ENCODE assay signal across 10 mouse cellular contexts in the genomic region with DNA sequence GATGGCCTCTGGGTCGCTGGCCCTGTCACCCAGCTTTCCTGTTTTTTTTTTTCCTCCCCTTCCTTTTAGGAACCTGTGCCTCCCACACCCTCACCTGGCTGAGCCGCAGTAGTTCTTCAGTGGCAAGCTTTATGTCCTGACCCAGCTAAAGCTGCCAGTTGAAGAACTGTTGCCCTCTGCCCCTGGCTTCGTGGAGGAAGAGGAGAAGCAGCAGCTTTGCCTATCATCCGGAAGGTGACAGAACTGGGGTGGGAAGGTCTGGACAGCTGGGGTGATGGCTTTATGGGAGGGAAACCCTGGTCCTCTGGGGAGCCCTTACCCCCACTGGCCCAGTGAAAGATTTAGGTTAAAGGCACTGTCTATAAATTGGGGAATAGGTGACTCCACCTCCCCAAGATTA. TPM values are rescaled to one million over a fixed set of nuclear protein-coding genes. Genes with fewer than 3 reads are reported as not detected.
DNase-seq lines count a peak whose midpoint lies in the region; ATAC-seq lines count a peak whose summit lies in the region.
"Had no signal": no experiment of that assay in that cellular context is flagged by ENCODE, and none has a peak within 500 bp of the region (broad histone marks: within the 10 kb centered on the region; RNA-seq: fewer than 3 reads in every experiment).

No protein-coding gene starts in this region.

- peak overlapping the region; percentile 85 for H3K4me3 ChIP-seq in heart, embryonic 13.5 days
- peak overlapping the region; percentile 99 for H3K4me3 ChIP-seq in megakaryocyte, embryonic 14.5 days (replicated peaks)
- H3K4me3 ChIP-seq in limb, embryonic 10.5 days: no peak overlapping the region
- H3K4me3 ChIP-seq in stomach, embryonic 16.5 days (replicated peaks; ENCODE audit: low read length): no peak overlapping the region
- H3K4me3 ChIP-seq: neural tube, embryonic 12.5 days had no signal

- peaks cover 56% of the 10 kb centered on the region for H3K4me1 ChIP-seq in heart, embryonic 13.5 days
- peaks cover 78% of the 10 kb centered on the region for H3K4me1 ChIP-seq in megakaryocyte, embryonic 14.5 days
- peaks cover 50% of the 10 kb centered on the region for H3K4me1 ChIP-seq in limb, embryonic 10.5 days
- peaks cover 37% of the 10 kb centered on the region for H3K4me1 ChIP-seq in stomach, embryonic 16.5 days (ENCODE audit: control insufficient read depth, insufficient read depth, low read length)

- no peak for DNase-seq in heart, adult 8-10 months (ENCODE audit: low spot score)
- DNase-seq in limb, embryonic 10.5 days (ENCODE audit: low spot score): no peak
- DNase-seq in right cerebral cortex, adult 2 months (ENCODE audit: low spot score in 2 of 2): no peak

- peak overlapping the region; percentile 99 for H3K27ac ChIP-seq in heart, embryonic 13.5 days (replicated peaks)
- H3K27ac ChIP-seq in limb, embryonic 10.5 days: peak overlapping the region; percentile 86; the same call in 1 of the 2 replicates
- peak overlapping the region; percentile 92; the same call in 1 of the 2 replicates for H3K27ac ChIP-seq in stomach, embryonic 16.5 days (ENCODE audit: low read length)
- H3K27ac ChIP-seq: neural tube, embryonic 12.5 days had no signal

- H3K27me3 ChIP-seq in heart, embryonic 13.5 days (replicated peaks): no peaks in the 10 kb centered on the region
- H3K27me3 ChIP-seq in megakaryocyte, embryonic 14.5 days (replicated peaks): no peaks in the 10 kb centered on the region
- H3K27me3 ChIP-seq in limb, embryonic 10.5 days (ENCODE audit: low read depth, poor library complexity, severe bottlenecking): 0 out of 2 replicates have a peak, but pooled peaks cover 4% of the 10 kb centered on the region
- no peaks in the 10 kb centered on the region for H3K27me3 ChIP-seq in stomach, embryonic 16.5 days (ENCODE audit: control insufficient read depth, insufficient read depth, low read length)
- H3K27me3 ChIP-seq: neural tube, embryonic 12.5 days had no signal

- peaks cover 33% of the 10 kb centered on the region for H3K36me3 ChIP-seq in heart, embryonic 13.5 days
- H3K36me3 ChIP-seq in megakaryocyte, embryonic 14.5 days (replicated peaks; ENCODE audit: low read length): peaks cover 42% of the 10 kb centered on the region
- H3K36me3 ChIP-seq in limb, embryonic 10.5 days: peaks cover 12% of the 10 kb centered on the region; the same call in 1 of the 2 replicates
- 0 out of 2 replicates have a peak, but pooled peaks cover 5% of the 10 kb centered on the region for H3K36me3 ChIP-seq in stomach, embryonic 16.5 days (ENCODE audit: control insufficient read depth, insufficient read depth, low read length)

- 75% methylated on average over 4 of the region's 4 CpGs for WGBS in heart, embryonic 13.5 days
- WGBS in limb, embryonic 10.5 days: 64% methylated on average over 4 of the region's 4 CpGs
- 61% methylated on average over 4 of the region's 4 CpGs for WGBS in stomach, embryonic 16.5 days

- peak overlapping the region; percentile 93 for H3K4me2 ChIP-seq in heart, embryonic 13.5 days
- peak overlapping the region; percentile 99 for H3K4me2 ChIP-seq in stomach, embryonic 16.5 days (ENCODE audit: low read depth, low read length)

- peak overlapping the region; percentile 96 for H3K9ac ChIP-seq in heart, embryonic 13.5 days
- H3K9ac ChIP-seq in stomach, embryonic 16.5 days (ENCODE audit: low read length): peak overlapping the region; percentile 83; the same call in 1 of the 2 replicates
- H3K9ac ChIP-seq: neural tube, embryonic 12.5 days had no signal

- peaks cover 4% of the 10 kb centered on the region; the same call in 1 of the 2 replicates for H3K9me3 ChIP-seq in heart, embryonic 13.5 days
- peaks cover 7% of the 10 kb centered on the region; the same call in 1 of the 2 replicates for H3K9me3 ChIP-seq in megakaryocyte, embryonic 14.5 days
- H3K9me3 ChIP-seq in limb, embryonic 10.5 days (replicated peaks): no peaks in the 10 kb centered on the region
- H3K9me3 ChIP-seq in stomach, embryonic 16.5 days (replicated peaks; ENCODE audit: control insufficient read depth, low read length): no peaks in the 10 kb centered on the region
- H3K9me3 ChIP-seq: neural tube, embryonic 12.5 days had no signal

- no peak for ATAC-seq in heart, embryonic 13.5 days (ENCODE audit: extremely low read depth, insufficient number of reproducible peaks, low FRiP score, low TSS enrichment)
- no peak for ATAC-seq in megakaryocyte, adult 5-6 weeks (ENCODE audit: poor library complexity, severe bottlenecking)
- no peak for ATAC-seq in stomach, embryonic 16.5 days (ENCODE audit: insufficient read depth, low FRiP score)
- no peak for ATAC-seq in megakaryocyte-erythroid progenitor cell, adult 5-6 weeks (replicated peaks; ENCODE audit: low FRiP score, low TSS enrichment, poor library complexity, severe bottlenecking)

RNA-seq across cellular contexts. Expression of gene Tlcd2, which starts 2.1 kb away (rescaled TPM):
- 11.4 and 13.5 TPM in 2 replicates for polyA plus RNA-seq in heart, embryonic 13.5 days (2015; fragmentation: Nextera tagmentation; extraction: Ambion mirVana)
- 1 to 10 TPM; 2.8 to 5.1 (median 4.0) TPM for total RNA-seq in heart, adult 8-10 months (2022)
- polyA plus RNA-seq in megakaryocyte, embryonic 14.5 days (2012; ENCODE audit: insufficient read depth, low replicate concordance): 1.7 TPM in 1 of 2 replicates, not detected in the other
- 3.1 and 7.8 TPM in 2 replicates for total RNA-seq in megakaryocyte, adult 5-6 weeks (2015)
- total RNA-seq in megakaryocyte, adult 5-6 weeks (2017): 4.6 and 5.4 TPM in 2 replicates
- 9.2 and 9.8 TPM in 2 replicates for polyA plus RNA-seq in limb, embryonic 10.5 days (2016; fragmentation: Nextera tagmentation; extraction: Ambion mirVana)
- 22.7 and 22.9 TPM in 2 replicates for polyA plus RNA-seq in stomach, embryonic 16.5 days (2015; fragmentation: Nextera tagmentation; extraction: Ambion mirVana)
- 13.8 and 19.9 TPM in 2 replicates for total RNA-seq in megakaryocyte-erythroid progenitor cell, adult 5-6 weeks (2014; fragmentation: Nextera tagmentation)
- 9.5 and 14.7 TPM in 2 replicates for total RNA-seq in megakaryocyte-erythroid progenitor cell, adult 5-6 weeks (2017)

RNA-seq across cellular contexts. Expression of gene Wdr81, which starts 9.1 kb away (rescaled TPM):
- polyA plus RNA-seq in heart, embryonic 13.5 days (2015; fragmentation: Nextera tagmentation; extraction: Ambion mirVana): 3.7 and 3.8 TPM in 2 replicates
- 10 to 100 TPM in 1 of 4 experiments, 1 to 10 TPM in 3; 7.9 to 10.1 (median 8.8) TPM for total RNA-seq in heart, adult 8-10 months (2022)
- 10.8 and 12.0 TPM in 2 replicates for polyA plus RNA-seq in megakaryocyte, embryonic 14.5 days (2012; ENCODE audit: insufficient read depth, low replicate concordance)
- total RNA-seq in megakaryocyte, adult 5-6 weeks (2015): 11.1 and 11.9 TPM in 2 replicates
- total RNA-seq in megakaryocyte, adult 5-6 weeks (2017): 9.3 and 11.8 TPM in 2 replicates
- polyA plus RNA-seq in limb, embryonic 10.5 days (2016; fragmentation: Nextera tagmentation; extraction: Ambion mirVana): 5.6 and 6.6 TPM in 2 replicates
- polyA plus RNA-seq in stomach, embryonic 16.5 days (2015; fragmentation: Nextera tagmentation; extraction: Ambion mirVana): 6.8 and 7.0 TPM in 2 replicates
- total RNA-seq in megakaryocyte-erythroid progenitor cell, adult 5-6 weeks (2014; fragmentation: Nextera tagmentation): 24.6 and 32.2 TPM in 2 replicates
- total RNA-seq in megakaryocyte-erythroid progenitor cell, adult 5-6 weeks (2017): 7.1 and 23.4 TPM in 2 replicates

RNA-seq across cellular contexts. Expression of gene Prpf8, which starts 23.0 kb away (rescaled TPM):
- 31.6 and 32.1 TPM in 2 replicates for polyA plus RNA-seq in heart, embryonic 13.5 days (2015; fragmentation: Nextera tagmentation; extraction: Ambion mirVana)
- 10 to 100 TPM; 92.4 to 99.5 (median 94.6) TPM for total RNA-seq in heart, adult 8-10 months (2022)
- polyA plus RNA-seq in megakaryocyte, embryonic 14.5 days (2012; ENCODE audit: insufficient read depth, low replicate concordance): 18.1 and 35.1 TPM in 2 replicates
- total RNA-seq in megakaryocyte, adult 5-6 weeks (2015): 91.3 and 102 TPM in 2 replicates
- total RNA-seq in megakaryocyte, adult 5-6 weeks (2017): 69.3 and 90.7 TPM in 2 replicates
- polyA plus RNA-seq in limb, embryonic 10.5 days (2016; fragmentation: Nextera tagmentation; extraction: Ambion mirVana): 81.7 and 82.6 TPM in 2 replicates
- 42.4 and 43.8 TPM in 2 replicates for polyA plus RNA-seq in stomach, embryonic 16.5 days (2015; fragmentation: Nextera tagmentation; extraction: Ambion mirVana)
- 160 and 198 TPM in 2 replicates for total RNA-seq in megakaryocyte-erythroid progenitor cell, adult 5-6 weeks (2014; fragmentation: Nextera tagmentation)
- 118 and 144 TPM in 2 replicates for total RNA-seq in megakaryocyte-erythroid progenitor cell, adult 5-6 weeks (2017)

RNA-seq across cellular contexts. Expression of gene Serpinf2, which starts 24.2 kb away (rescaled TPM):
- 1.5 and 14.5 TPM in 2 replicates for polyA plus RNA-seq in heart, embryonic 13.5 days (2015; fragmentation: Nextera tagmentation; extraction: Ambion mirVana)
- total RNA-seq in heart, adult 8-10 months (2022): not detected
- not detected in 2 replicates for polyA plus RNA-seq in megakaryocyte, embryonic 14.5 days (2012; ENCODE audit: insufficient read depth, low replicate concordance)
- total RNA-seq in megakaryocyte, adult 5-6 weeks (2015): 0.71 TPM in 1 of 2 replicates, not detected in the other
- total RNA-seq in megakaryocyte, adult 5-6 weeks (2017): not detected in 2 replicates
- 0.36 TPM in 1 of 2 replicates, not detected in the other for polyA plus RNA-seq in limb, embryonic 10.5 days (2016; fragmentation: Nextera tagmentation; extraction: Ambion mirVana)
- 65.3 and 68.3 TPM in 2 replicates for polyA plus RNA-seq in stomach, embryonic 16.5 days (2015; fragmentation: Nextera tagmentation; extraction: Ambion mirVana)
- total RNA-seq in megakaryocyte-erythroid progenitor cell, adult 5-6 weeks (2014; fragmentation: Nextera tagmentation): 1.3 TPM in 1 of 2 replicates, not detected in the other
- not detected in 2 replicates for total RNA-seq in megakaryocyte-erythroid progenitor cell, adult 5-6 weeks (2017)
- total RNA-seq: left cerebral cortex, postnatal 10 days had no signal

RNA-seq across cellular contexts. Expression of gene Serpinf1, which starts 41.1 kb away (rescaled TPM):
- polyA plus RNA-seq in heart, embryonic 13.5 days (2015; fragmentation: Nextera tagmentation; extraction: Ambion mirVana): 30.2 and 34.2 TPM in 2 replicates
- 10 to 100 TPM; 13.2 to 18.3 (median 16.8) TPM for total RNA-seq in heart, adult 8-10 months (2022)
- polyA plus RNA-seq in megakaryocyte, embryonic 14.5 days (2012; ENCODE audit: insufficient read depth, low replicate concordance): 2.5 TPM in 1 of 2 replicates, not detected in the other
- 26.5 and 30.8 TPM in 2 replicates for total RNA-seq in megakaryocyte, adult 5-6 weeks (2015)
- 36.2 and 39.2 TPM in 2 replicates for total RNA-seq in megakaryocyte, adult 5-6 weeks (2017)
- 214 and 217 TPM in 2 replicates for polyA plus RNA-seq in limb, embryonic 10.5 days (2016; fragmentation: Nextera tagmentation; extraction: Ambion mirVana)
- polyA plus RNA-seq in stomach, embryonic 16.5 days (2015; fragmentation: Nextera tagmentation; extraction: Ambion mirVana): 60.2 and 72.8 TPM in 2 replicates
- total RNA-seq in megakaryocyte-erythroid progenitor cell, adult 5-6 weeks (2014; fragmentation: Nextera tagmentation): 0.59 TPM in 1 of 2 replicates, not detected in the other
- 0.47 and 6.4 TPM in 2 replicates for total RNA-seq in megakaryocyte-erythroid progenitor cell, adult 5-6 weeks (2017)

Comparison
In these comparisons a context has a peak if more than half of its experiments do, and no peak if none do; other contexts are left out.
1. H3K4me3 ChIP-seq: peak in heart, embryonic 13.5 days (single experiment) and megakaryocyte, embryonic 14.5 days (single experiment); none in limb, embryonic 10.5 days (single experiment) and stomach, embryonic 16.5 days (single experiment).
2. Peak in every context shown above with its lines, with median percentiles within 50 percentile points of each other: H3K27ac ChIP-seq.